Mouse (Mus musculus) heart, postnatal 0 days (tissue): ENCODE data around the gene 4933405L10Rik. TPM values are rescaled to one million over a fixed set of nuclear protein-coding genes. Genes with fewer than 3 reads are reported as not detected.

Source experiments
- ATAC-seq: fragments of 200-750 bp; cut with Nextera tagmentation; 2 replicates; pipeline ENCODE4 v1.8.0; 2017; ENCODE audit warnings: low read depth, moderate number of reproducible peaks, moderate library complexity; ENCODE audit not compliant: insufficient read depth
- DNase-seq: peaks from one replicate; pipeline ENCODE4 v3.0.0-alpha.2; 2016; ENCODE audit warnings: low spot score
- H3K27ac ChIP-seq: fragments of 300-500 bp; sonication (generic); 2 replicates; pipeline ENCODE4 v1.5.1; 2014; ENCODE audit warnings: low read depth, mild to moderate bottlenecking
- H3K27me3 ChIP-seq: fragments of 300-500 bp; sonication (generic); 2 replicates; pipeline ENCODE4 v1.6.1; 2014; ENCODE audit warnings: low read length, mixed read lengths; ENCODE audit not compliant: control insufficient read depth, insufficient read depth
- H3K36me3 ChIP-seq: fragments of 300-500 bp; sonication (generic); replicated peaks from 2 replicates; pipeline ENCODE4 v1.6.1; 2014; ENCODE audit warnings: low read length, mixed read lengths; ENCODE audit not compliant: control insufficient read depth, insufficient read depth
- H3K4me1 ChIP-seq: fragments of 300-500 bp; sonication (generic); 2 replicates; pipeline ENCODE4 v1.6.1; 2014; ENCODE audit warnings: antibody characterized with exemption; ENCODE audit not compliant: control insufficient read depth, insufficient read depth
- H3K4me2 ChIP-seq: fragments of 300-500 bp; sonication (generic); 2 replicates; pipeline ENCODE4 v1.6.1; 2014; ENCODE audit warnings: low read depth, mild to moderate bottlenecking, low read length, moderate library complexity
- H3K4me3 ChIP-seq: fragments of 300-500 bp; sonication (generic); 2 replicates; pipeline ENCODE4 v1.5.1; 2014; ENCODE audit warnings: low read depth, low read length
- H3K9ac ChIP-seq: fragments of 300-500 bp; sonication (generic); replicated peaks from 2 replicates; pipeline ENCODE4 v1.6.1; 2014; ENCODE audit warnings: low read depth, low read length, mixed read lengths
- H3K9me3 ChIP-seq: fragments of 300-500 bp; sonication (generic); replicated peaks from 2 replicates; pipeline ENCODE4 v1.6.1; 2016; ENCODE audit warnings: low read length; ENCODE audit not compliant: control insufficient read depth
- CTCF ChIP-seq: IDR thresholded peaks from 2 replicates; pipeline ENCODE4 v1.5.1; 2016; ENCODE audit warnings: antibody characterized with exemption, control low read depth, low read depth
- EP300 ChIP-seq: IDR thresholded peaks from 2 replicates; pipeline ENCODE4 v1.6.1; 2016; ENCODE audit warnings: antibody characterized with exemption, low read depth
- WGBS: fragments of 180-500 bp; shearing (Covaris S2); extraction: QIAGEN DNeasy Blood & Tissue Kit; methylation state at CpG from one replicate; pipeline ENCODE4 v1.1.7; 2014; 5-methylcytosine and 5-hydroxymethylcytosine counted together
- polyA plus RNA-seq: library from polyadenylated mRNA; unstranded; fragments of >200 nt; fragmentation: Nextera tagmentation; extraction: Ambion mirVana; gene quantifications from 2 replicates; pipeline ENCODE4 v1.2.1, GENCODE M21; 2015
- total RNA-seq: library from RNA; depleted of rRNA; stranded (reverse); fragments of >200 nt; gene quantifications from 2 replicates; pipeline ENCODE4 v1.2.3, GENCODE M21; 2014; ENCODE audit warnings: low replicate concordance

The 4933405L10Rik gene
- total and polyA plus RNA-seq, 2 experiments from 2014 or later, result not detected

DNA sequence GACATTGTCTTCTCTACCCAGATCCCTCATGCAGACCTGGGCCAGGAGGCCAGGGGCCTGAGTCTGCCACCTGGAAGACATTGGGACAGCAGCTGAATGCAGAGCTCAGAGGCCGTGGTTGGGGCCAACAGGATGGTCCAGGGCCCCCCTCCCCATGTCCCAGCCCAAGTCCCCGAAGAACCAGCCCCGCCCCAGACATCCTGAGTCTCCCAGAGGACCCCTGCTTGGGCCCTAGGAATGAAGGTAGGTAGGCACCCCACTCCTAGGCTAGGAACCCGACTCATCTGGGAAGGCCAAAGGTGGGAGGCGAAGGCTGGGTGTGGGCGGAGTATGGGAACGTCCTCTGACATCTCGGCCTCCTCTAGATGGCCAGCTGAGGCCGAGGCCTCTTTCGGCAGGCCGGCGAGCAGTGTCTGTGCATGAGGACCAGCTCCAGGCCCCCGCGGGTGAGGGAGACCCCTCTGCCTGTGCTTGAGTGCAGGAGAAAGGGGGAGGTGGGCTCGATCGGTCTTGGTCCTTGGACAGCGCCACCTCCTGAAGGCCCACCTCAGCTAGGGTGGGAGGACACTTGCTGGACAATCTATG, 10.2 kb upstream of the 4933405L10Rik start:
- ATAC-seq (no peak), DNase-seq (no peak)
- Histone ChIP-seq H3K4me1 (peaks cover 13% of the 10 kb centered on the region), H3K4me3 (no peak overlapping the region), H3K27me3 (peaks cover 15% of the 10 kb centered on the region; the same call in 1 of the 2 replicates), H3K36me3 (peaks cover 24% of the 10 kb centered on the region), H3K9me3 (0 out of 2 replicates have a peak, but pooled peaks cover 6% of the 10 kb centered on the region), H3K27ac (no peak overlapping the region), H3K9ac (no peak overlapping the region), H3K4me2 (no peak overlapping the region)
- 90% methylated on average over 17 of the region's 17 CpGs for WGBS
- TF ChIP-seq CTCF (no peak), EP300 (no peak)

DNA sequence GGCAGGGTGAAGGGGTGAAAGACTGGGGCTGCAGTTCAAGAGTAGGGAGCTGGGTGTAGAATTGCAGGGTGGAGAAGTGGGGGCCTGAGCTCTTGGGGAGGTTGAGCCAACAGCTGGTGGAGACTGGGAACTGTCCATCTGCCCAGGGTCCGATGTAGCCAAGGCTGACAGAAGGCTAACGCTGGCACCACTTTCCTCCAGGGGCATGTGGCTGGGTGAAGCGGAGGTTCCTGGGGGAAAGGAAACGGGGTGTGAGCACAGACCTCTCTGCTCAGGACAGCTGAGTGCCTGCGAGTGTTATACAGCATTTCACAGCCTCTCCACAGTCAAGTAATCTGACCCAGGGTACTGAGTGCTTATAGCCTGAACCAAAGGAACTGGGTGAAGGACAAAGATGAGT, 8.7 kb upstream of the 4933405L10Rik start:
- WGBS, result 89% methylated on average over 5 of the region's 5 CpGs
- H3K27me3 ChIP-seq, result peaks cover 15% of the 10 kb centered on the region; the same call in 1 of the 2 replicates
- no peak overlapping the region for H3K4me2 ChIP-seq
- H3K4me3 ChIP-seq, result no peak overlapping the region
- TF ChIP-seq EP300 (no peak), CTCF (no peak)
- H3K9ac ChIP-seq, result no peak overlapping the region
- H3K27ac ChIP-seq, result no peak overlapping the region
- H3K9me3 ChIP-seq, result no peaks in the 10 kb centered on the region
- peaks cover 12% of the 10 kb centered on the region for H3K4me1 ChIP-seq
- peaks cover 24% of the 10 kb centered on the region for H3K36me3 ChIP-seq
- no peak for DNase-seq
- no peak for ATAC-seq

DNA sequence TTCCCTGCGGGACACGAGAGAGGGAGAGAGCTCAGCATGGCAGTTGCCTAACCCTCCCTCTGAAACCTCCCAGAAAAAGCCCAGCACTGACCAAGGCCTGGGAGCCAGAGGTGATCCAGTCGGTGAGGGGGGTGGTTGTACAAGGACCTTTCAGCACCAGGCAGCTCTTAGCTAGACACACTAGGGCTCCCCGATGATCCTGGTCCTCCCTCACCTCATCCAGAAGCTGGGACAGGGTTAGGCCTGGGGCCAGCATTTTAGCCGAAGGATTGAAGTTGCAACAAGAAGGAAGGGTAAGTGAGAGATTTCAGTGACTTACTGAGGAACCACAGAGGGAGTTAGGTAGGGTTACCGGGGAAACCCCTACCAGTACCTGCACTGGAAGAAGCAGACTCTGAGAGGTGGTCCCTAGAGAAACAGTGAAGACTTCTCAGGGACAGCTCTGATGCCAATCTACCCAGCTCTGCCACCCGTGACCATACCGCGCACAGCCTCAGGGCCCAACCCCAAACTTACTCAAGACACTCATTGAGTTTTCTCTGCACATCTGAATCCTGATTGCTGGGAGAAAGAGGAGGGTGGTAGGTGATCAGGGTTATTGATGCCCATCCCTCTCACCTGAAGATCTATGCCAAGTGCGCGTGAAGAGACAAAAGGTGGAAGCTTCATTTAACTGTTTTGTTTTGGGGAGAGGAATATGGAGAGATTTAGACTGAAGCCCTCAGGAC, 7.8 kb upstream of the 4933405L10Rik start:
- ATAC-seq (no peak), DNase-seq (no peak)
- WGBS, result 89% methylated on average over 11 of the region's 11 CpGs
- Histone ChIP-seq H3K4me2 (peak overlapping the region; percentile 87), H3K27ac (no peak overlapping the region), H3K4me1 (peaks cover 7% of the 10 kb centered on the region; the same call in 1 of the 2 replicates), H3K27me3 (peaks cover 8% of the 10 kb centered on the region; the same call in 1 of the 2 replicates), H3K4me3 (no peak overlapping the region), H3K9me3 (no peaks in the 10 kb centered on the region), H3K9ac (peak overlapping the region; percentile 67; the same call in 1 of the 2 replicates), H3K36me3 (peaks cover 24% of the 10 kb centered on the region)
- TF ChIP-seq CTCF, result no peak
- no peak for TF ChIP-seq EP300

GRCm38 (mm10) chr8:105700566-105700965, 6.9 kb upstream of the 4933405L10Rik start:
- Histone ChIP-seq H3K4me2 (peak overlapping the region; percentile 87), H3K27me3 (0 out of 2 replicates have a peak, but pooled peaks cover 1% of the 10 kb centered on the region), H3K27ac (peak overlapping the region; percentile 86), H3K9ac (peak overlapping the region; percentile 67), H3K9me3 (no peaks in the 10 kb centered on the region), H3K36me3 (peaks cover 24% of the 10 kb centered on the region), H3K4me3 (peak overlapping the region; percentile 79), H3K4me1 (peaks cover 7% of the 10 kb centered on the region; the same call in 1 of the 2 replicates)
- under 1% methylated on average over 21 of the region's 21 CpGs for whole genome bisulfite sequencing
- ATAC-seq (peak; percentile 35), DNase-seq (peak; percentile 34)
- TF ChIP-seq EP300 (no peak), CTCF (no peak)

DNA sequence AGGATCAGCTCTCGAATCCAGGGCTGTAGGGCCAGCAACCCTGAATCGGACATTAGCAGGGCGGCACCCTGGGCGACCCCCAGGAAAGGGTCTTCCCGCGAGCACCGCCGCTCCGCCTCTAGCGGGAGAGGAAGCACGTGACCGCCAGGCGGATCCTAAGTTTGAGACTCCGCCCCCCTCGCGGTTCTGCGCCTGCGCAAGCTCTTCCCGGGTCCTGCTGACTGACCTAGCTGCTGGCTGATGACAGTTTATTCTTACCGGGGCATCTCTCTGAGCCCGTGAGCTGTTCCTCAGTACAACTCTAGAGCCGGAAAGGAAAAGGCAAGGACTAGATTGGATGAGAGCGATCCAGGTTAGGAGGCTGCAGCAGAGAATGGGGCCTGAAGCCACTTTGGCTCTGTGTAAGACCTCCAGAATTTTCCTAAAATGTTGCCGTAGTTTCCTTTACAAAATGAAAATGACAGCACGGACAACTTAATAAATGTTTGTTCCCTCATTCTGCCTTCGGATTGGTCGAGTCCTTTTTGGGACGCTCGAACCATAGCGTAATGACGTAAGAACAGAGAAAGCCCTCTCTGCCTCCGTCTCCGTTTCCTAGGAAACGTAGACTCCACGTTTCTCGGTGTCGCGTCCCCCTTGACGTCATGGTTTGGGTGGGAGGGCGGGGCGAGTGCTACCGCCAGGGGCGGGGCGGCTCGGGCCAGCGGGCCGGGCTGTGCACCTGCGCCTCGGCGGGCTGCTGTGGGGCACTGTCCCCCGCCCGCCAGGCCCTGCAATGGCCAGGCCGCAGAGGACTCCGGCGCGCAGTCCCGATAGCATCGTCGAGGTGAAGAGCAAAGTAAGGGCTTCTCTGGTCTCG, 6.3 kb upstream of the 4933405L10Rik start, which contains the start of the genes Acd and Pard6a:
Gene Acd, minus strand, starts transcription at position 137 of the 859 bp plus-strand sequence.
Gene Pard6a, plus strand, starts transcription at position 183 of the 859 bp plus-strand sequence.
- peaks cover 24% of the 10 kb centered on the region for H3K36me3 ChIP-seq
- H3K9ac ChIP-seq, result peak within 1 kb of the TSS; percentile 67
- ATAC-seq, result peak; percentile 87
- under 1% methylated on average over 60 of the region's 60 CpGs for WGBS
- no peaks in the 10 kb centered on the region for H3K9me3 ChIP-seq
- H3K4me3 ChIP-seq, result peak within 1 kb of the TSS; percentile 79
- H3K4me2 ChIP-seq, result peak within 1 kb of the TSS; percentile 87
- peak; percentile 90 for DNase-seq
- TF ChIP-seq EP300 (no peak), CTCF (no peak)
- peak within 1 kb of the TSS; percentile 86 for H3K27ac ChIP-seq
- peaks cover 7% of the 10 kb centered on the region; the same call in 1 of the 2 replicates for H3K4me1 ChIP-seq
- H3K27me3 ChIP-seq, result no peaks in the 10 kb centered on the region
